Mouse (Mus musculus): Measurements from ENCODE around the gene G430095P16Rik.

G430095P16Rik gene

DNA sequence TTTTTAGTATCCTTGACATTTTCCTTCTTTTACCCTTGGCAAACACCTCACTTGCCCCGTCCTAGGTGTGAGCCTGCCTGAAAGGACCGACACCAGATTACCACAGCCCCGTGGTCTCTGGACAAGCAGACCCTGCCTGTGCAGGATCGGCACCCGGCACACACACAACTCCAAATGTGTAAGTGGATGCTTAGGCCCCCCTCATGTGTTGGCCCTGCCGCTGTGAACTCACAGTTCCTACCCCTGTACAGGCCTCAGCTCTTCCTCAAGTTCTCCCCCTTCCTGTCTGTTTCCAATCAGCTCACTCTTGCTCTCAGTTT, 317 bp upstream of the G430095P16Rik start:
- ATAC-seq (ENCODE audit: low TSS enrichment), result no peak

DNA sequence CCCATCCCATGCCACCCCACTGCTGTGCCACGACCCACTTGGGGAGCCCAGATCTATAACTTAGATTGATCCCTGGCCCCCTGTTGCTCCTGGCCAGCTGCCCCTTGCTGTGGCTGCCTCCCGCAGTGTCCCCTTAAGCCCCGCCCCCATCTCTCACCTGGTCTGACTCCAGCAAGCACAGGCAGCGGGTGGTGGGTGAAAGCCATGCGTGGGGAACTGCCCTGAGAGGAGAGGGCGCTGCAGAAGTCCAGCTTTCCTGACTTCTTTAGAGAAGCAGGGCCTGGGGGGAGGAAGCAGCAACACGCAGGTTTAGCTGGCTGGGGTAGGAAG, 729 bp downstream of the G430095P16Rik start:
- ATAC-seq (ENCODE audit: low TSS enrichment), result peak; percentile 14; the same call in 1 of the 2 replicates

DNA sequence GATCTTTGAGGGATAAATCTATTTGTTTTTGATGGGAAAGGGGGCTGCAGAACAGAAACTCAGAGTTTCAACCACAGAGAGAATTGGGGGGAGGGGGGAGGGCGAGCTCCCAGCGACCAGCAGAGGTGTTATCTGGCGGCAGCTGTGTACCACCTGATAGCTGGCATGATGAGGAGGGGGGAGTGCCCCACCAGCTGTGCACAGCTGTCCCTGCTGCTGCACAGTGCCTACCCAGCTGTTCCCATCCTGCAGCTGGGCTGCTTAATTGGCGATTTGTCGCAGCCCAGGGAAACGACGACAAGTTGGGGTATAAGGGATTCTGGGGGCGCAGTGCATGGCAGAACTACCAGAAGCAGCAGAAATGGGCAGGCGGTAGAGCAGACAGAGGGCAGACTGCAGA, 1.9 kb downstream of the G430095P16Rik start:
- ATAC-seq (ENCODE audit: low TSS enrichment), result no peak

DNA sequence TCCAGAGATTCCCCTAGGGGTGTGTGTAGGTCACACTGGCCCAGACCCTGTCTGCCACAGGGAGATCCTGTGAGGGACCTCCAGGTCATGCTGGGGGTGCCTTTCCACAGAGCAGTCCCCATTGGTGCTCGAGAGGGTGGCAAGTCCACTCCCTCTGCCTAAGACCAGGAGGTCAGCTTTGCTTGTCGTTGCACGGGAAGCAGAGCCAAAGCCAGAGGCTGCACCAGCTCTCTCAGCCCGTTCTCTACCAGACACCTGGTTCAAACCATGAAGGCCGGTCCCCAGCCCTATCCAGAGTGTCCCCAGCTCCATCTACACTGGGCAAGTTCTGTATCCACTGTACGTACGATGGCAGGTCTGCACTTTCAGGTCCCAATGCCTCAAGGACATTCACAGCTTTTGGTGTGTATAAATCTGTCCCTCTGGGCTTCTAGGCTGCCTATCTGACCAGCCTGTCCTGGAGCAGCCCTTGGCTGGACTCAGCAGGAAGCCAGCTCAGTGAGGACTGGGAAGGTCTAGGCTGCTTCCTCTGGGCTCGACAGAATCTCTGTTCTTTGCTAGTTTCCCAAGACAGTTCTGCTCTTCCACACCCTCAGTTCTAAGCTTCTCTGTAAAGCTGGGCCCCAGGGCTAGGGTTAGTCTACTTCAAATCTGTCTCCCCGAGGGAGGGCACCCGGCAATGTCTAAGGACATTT, 2.6 kb downstream of the G430095P16Rik start:
- no peak for ATAC-seq (ENCODE audit: low TSS enrichment)

DNA sequence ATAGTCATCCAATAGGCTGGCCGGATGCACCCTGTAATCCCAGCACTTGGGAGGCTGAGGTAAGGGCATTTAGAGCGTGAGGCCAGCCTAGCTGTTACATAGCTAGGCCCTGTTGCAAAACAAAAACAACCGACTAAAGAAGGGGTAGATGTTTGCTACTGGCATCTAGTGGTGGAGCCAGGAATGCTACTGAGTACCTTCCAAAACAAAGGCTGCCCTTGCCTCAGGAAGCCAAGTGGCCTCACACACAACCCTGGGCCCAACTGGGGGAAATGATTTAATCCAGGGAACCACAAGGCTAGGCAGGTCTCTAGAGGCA, 3.1 kb downstream of the G430095P16Rik start:
- peak; percentile 32; the same call in 1 of the 2 replicates for ATAC-seq (ENCODE audit: low TSS enrichment)

DNA sequence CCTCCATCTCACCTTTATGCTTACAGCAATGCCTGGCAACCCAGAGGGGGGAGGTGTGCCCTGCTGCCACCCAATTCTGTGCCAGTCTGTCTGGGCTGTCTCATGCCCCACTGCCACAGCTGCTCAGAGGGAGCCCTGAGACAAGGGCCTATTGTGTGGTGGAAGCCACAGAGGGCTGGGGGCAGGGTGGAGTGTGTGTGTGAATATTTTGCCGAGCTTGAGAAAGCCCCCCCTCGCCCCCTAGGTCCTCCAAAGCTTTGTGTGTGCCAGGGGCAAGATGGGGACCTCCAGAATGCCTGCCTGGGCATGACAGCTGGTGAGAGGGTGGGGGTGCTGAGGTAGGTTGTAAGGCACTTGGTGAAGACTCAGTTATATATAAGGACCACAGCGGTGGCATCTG, 5.7 kb downstream of the G430095P16Rik start:
- ATAC-seq (ENCODE audit: low TSS enrichment), result no peak

DNA sequence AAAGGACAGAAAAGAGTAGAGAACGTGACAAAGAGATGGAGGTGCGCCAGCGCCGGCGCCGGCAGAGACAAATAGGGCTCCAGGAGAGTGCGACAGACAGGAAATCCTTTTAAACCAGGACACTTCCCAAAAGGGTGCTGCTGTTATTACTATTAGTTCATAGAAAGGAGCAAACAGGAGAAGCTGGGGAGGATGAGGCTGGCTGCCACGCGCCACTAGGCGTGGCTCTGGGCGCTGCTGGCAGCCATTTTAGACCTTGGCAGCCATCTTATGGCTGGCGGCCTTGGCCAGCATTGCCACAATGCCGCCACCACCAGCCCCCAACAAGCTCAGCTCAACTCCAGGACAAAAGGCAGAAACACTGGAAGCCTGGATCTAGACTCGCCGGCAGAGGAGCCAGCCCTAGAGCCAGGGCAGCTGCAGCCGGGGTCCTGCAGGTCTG, 7.1 kb downstream of the G430095P16Rik start:
- ATAC-seq (ENCODE audit: low TSS enrichment), result 0 out of 2 replicates have a peak, but pooled peaks have one; percentile 0

DNA sequence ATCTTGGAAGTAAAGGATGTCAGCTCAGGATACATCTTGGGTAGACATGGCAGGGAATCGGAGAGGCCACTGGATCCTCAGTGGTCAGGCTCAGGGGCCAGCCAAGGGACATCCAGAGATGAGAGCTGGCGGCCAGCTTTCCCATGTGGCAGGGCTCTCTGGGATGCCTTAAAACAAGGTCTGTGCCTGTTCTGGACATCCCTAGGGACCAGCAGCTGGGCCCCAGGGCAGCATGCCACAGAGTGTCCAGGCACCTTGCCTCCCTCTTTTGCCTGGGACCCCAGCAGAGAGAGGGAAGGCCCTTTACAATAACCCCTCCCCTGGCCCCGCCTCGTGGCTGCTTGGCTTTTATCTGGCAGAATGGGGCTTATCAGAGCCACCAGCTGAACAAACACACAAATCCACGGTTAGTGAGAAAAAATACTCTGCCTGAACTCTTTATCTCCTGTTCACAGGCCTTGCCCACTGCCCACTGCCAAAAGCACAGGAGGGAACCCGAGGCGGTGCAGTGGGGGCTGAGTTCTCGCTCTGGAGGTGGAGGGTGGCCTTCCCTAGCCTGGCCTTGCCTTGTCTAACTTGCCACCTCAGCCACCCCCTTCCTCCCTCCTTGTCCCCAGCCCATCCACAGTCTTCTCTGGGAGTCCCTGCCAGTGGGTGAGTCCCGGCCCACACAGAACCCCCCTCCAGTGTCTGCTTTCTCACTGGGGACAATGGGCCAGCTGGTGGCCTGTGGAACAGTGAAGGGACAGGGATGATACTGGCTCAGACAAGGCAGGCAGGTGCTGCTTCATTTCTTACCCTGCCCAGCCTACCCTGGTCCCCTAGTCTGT, 7.9 kb downstream of the G430095P16Rik start:
- peak; percentile 7; the same call in 1 of the 2 replicates for ATAC-seq (ENCODE audit: low TSS enrichment)

DNA sequence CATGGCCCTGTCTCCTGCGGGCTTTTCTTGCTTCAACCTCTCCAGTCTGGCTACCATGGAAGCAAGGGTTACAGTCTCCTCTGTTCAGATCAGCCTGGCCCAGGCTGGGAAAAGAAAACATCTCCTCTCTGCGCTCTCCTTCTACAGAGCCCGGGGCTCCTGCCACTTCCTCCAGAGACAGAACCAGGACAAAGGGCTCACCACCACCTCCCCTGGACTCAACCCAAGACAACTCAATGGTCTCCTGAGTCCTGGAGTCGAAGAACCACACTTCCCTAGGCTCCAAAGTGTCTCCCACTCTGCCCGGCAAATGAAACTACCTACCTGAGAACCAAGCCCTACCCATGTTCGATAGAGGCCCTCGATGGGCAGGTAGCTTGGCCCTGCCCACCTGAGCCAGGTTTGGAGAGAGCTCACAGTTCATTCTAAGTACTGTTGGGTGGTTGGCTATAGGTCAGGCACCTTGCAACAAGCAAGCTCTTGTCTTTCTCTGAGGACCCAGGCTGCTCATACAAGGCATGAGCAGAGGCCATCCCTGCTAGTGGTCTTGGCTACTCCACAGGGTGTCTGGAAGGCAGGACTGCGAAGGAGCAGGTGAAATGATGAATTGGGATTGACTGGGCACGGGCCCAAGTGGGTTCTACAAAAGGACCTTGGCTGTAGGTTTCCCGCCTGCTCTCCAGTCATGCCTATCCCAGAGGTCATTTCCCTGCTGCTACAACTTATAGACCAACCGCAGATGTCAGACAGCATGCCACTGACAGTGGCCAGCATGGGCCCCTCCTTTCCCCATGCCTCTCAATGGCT, 8.8 kb downstream of the G430095P16Rik start:
- no peak for ATAC-seq (ENCODE audit: low TSS enrichment)

DNA sequence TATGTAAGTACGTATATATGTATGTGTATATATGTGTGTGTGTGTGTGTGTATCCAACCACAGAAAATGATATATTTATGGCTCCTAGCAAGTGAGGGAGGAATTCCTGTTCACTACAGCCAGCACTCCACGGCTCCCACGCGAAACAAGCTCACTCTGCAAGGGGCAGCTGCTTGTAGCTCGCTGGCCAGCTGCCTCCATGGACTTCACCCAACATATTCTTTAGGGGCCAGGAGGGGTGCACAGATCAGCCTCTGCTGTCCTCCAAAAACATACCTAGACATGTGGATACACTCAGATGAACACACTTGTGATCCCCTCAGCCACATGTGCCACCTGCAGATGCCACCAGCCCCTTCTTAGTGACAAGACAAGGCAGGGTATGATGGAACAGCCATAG, 9.7 kb downstream of the G430095P16Rik start:
- peak; percentile 32 for ATAC-seq (ENCODE audit: low TSS enrichment)

DNA sequence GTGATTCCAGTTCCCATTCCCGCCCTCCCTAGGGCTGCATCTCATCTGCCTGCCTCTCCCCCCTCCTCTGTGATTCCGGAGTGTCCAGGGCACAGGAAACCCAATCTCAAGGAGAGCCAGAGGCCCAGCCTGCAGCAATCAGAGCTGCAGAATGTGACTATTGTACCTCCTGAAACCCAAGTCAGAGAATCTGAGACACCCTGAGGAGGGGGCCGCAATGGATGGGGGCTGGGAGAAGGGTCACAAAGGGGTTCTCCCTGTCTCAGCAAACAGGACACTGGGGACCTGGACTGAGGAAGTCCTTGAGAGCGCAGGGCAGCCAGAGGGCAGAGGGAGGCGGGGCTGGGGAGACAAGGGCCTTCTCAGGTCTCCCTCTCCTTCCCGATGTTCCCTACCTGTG, 10.2 kb downstream of the G430095P16Rik start:
- no peak for ATAC-seq (ENCODE audit: low TSS enrichment)

DNA sequence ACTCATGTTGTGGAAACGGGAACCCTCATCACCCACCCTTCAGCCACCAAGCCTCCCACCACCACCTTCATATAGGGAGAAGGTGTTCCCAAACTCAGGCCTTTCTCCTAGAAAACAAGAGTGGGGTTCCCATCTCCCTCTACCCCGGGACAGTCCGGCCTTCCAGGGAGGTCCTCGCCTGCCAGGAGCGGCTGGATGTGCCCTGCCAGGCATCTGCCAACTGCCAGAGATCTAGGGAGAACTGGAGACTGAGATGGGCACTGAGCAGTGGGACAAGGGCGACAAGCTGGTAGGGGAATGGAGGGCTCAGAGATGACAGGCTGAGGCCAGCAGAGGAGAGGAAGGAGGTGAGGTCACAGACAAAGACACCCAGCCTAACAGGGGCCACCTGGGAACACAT, 11.2 kb downstream of the G430095P16Rik start:
- no peak for ATAC-seq (ENCODE audit: low TSS enrichment)

DNA sequence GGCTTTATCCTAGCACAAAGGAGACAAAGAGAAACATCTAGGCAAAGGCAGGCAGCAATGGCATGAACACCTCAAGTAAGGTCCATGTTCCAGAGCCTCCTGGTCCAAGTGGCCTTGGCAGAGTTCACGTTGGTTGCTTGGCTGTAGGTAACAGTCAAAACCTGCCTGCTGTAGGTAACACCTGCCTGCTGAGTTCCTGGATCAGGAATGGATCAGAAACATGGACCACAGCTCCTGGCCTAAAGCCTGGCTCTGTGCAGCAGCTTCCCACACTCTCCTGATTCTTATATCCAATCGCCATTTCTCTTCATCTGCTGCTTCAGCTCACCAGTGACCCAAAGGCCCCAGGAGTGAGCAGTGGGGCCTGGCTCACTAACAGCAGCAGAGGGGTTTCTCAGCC, 11.9 kb downstream of the G430095P16Rik start:
- no peak for ATAC-seq (ENCODE audit: low TSS enrichment)

DNA sequence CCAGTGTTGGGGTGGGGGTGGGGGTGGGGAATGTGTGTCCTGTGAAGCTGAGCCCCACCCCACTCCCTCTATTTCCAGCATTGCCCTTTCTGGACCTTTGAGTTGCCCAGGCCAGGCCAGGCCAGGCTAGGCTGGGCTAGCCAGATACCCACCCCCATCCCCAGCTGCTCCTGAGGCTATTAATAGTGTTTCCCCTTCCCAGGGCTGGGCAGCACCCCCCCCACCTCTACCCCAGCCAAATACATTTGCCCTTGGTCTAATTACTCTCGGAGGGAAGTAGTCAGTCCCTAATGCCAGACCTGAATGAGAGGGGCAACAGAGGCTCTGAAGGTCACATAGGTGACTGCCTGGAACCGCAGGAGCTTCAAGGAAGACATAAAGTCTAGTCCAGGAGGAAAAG, 12.8 kb downstream of the G430095P16Rik start:
- ATAC-seq (ENCODE audit: low TSS enrichment), result no peak

DNA sequence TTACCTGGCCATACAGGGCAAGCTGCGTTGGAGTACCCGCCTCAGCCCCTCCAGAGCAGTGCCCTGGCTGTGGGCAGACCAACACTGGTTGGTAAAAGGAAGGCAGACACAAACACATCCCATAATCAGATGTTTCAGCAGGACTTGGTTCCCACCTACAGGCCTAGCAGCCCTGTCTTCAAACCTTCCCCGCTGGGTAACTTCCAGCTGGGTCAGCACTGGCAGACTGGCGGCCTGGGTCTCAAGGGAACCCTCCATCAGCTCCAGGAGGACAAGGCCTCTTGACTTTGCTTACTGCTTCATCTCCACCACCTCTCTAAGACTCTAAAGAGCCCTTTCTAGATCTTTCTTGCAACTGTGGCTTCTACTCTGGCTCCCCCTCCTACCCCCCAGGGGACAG, 13.7 kb downstream of the G430095P16Rik start:
- ATAC-seq (ENCODE audit: low TSS enrichment), result no peak

DNA sequence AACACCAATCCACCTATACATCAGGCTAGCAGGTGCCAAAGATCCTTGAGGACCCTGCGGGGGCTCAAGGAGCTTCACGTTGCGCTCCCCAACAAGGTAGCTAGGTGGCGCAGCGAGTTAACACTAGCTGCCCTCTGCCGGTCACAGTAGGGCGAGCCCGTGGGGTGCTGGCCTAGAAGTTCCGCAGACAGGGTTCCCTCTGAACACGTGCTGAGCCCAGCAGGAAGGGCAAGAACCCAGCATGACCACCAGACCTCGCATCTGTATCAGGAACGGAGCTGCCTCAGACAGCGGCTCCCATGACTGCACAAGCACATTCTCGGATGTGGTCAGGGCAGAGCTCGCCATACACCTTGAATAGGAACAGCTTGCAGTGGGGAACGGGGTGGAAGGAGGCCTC, 14.8 kb downstream of the G430095P16Rik start:
- peak; percentile 16; the same call in 1 of the 2 replicates for ATAC-seq (ENCODE audit: low TSS enrichment)

DNA sequence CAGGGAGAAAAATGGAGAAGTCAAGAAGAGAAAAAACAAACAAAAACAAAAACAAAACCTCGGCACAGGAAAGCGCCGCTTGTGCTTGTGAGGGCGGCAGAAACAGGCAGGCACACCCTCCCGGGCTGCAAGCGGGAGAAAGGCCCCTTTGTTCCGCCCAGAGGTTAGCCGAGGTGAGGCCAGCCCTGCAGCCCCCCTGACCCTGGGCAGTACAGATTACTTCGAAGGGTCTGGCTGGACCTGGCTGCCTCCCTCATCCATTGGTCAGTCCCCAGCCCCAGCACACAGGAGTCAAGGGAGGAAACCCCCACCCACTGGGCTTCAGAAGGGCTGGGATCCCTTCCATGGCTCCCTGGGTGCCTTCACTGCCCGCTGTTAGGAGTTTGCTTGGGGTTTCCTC, 15.5 kb downstream of the G430095P16Rik start:
- ATAC-seq (ENCODE audit: low TSS enrichment), result no peak

DNA sequence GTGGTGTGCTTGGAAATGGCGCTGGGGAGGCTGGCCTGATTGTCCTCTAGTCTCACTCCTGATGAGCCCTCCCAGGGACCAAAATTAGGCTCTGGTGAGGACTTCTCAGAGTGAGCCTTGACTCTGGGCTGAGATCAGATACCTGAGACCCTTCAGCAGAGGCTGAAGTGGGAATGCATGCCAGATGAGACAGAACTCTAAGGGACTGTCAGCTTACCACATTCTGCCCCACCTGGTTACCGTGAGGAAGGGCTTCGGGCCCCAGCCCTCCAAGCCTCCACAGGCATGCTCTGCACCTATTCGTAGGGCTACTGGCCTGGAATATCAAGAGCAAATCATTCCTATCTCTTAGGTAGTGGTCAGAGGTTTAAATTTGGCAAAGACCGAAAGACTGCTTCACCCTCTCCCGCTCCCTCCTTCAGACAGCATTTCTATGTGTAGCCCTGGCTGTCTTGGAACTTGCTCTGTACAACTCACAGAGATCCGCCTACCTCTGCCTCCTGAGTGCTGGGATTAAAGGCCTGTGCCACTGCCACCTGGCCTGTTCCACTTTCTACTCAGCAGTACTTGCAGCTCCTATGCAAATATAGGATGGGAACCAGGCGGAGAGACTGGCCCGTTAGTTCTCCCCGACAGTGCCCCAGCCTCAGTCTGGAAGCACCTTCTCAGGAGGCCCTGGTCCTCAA, 16.1 kb downstream of the G430095P16Rik start:
- ATAC-seq (ENCODE audit: low TSS enrichment), result no peak

DNA sequence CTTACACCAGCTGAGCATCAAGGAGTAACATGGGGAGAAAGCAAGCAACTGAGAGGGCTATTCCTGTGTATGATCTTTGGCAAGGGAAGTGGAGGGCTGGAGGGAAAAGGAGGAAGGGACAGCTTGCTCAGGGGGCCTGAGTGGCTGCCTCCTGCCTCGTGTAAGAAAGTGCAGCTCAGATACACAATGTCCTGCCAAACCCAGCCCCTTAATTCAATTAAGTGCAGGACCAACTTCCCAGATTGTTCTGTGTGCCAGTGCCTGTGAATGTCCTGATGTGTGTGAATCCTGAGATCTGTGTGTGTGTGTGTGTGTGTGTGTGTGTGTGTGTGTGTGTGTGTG, 16.6 kb downstream of the G430095P16Rik start:
- no peak for ATAC-seq (ENCODE audit: low TSS enrichment)

DNA sequence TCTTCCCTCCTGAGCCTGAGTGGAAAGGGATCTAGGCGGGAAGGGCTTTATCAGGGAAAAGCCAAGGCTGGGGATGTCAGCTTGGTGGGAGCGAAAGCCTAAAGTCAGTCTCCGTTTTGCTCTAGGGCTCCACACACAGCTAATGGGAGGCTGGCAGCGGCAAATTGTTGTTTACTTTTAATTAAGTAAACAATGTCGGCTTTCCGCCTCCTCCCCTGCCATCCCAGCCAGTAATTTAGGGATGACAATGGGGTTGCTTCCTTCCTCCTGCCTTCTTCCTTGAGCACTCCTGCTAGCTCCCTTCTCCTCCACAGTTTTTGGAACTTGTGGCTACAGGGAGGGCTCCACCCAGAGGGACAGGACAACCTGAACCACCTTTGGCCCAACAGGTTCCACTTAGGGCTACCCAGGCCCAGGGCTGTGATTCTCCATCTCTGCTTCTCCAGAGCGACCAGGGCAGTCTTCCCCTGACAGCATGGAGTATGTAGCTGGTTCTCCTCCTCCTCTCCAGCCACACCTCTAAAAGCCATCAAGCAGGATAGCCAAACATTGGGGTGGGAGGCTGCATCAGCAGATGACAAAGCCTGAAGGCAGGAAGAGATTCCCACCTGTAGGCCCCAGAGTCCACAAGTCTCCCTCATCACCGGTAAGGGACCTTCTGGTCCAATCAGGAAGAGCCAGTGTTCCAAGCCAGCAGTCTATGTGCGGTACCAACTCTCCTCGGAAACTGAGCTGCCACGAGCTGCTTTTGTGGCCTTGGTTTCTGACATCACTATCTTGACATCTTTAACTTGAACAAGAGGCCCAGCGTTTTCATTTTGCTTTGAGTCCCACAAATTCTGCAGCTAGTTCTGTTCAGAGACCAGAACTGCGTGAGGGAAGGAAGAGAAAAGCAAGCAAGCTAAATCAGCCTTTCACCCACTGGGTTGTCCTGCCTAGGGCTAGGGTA, 18.4 kb downstream of the G430095P16Rik start:
- no peak for ATAC-seq (ENCODE audit: low TSS enrichment)

Data from frontal cortex, adult (tissue).